Mouse (Mus musculus) cerebellum, adult 2 months (tissue): ENCODE results near the gene Nipsnap1. TPM values are rescaled to one million over a fixed set of nuclear protein-coding genes. Genes with fewer than 3 reads are reported as not detected.

Source experiments
- DNase-seq, 2 experiments: peaks; one replicate each; pipeline ENCODE4 v3.0.0; 2021
- H3K27ac ChIP-seq: fragments of 200-500 bp; 2 replicates; pipeline ENCODE4 v1.5.1; 2012; ENCODE audit warnings: low read length, control low read depth, inconsistent platforms; ENCODE audit not compliant: insufficient read depth
- H3K27me3 ChIP-seq: fragments of 200-500 bp; 2 replicates; pipeline ENCODE4 v1.6.1; 2012; ENCODE audit warnings: inconsistent platforms, mild to moderate bottlenecking, low read length, moderate library complexity; ENCODE audit not compliant: control insufficient read depth, insufficient read depth
- H3K4me1 ChIP-seq: fragments of 200-500 bp; 2 replicates; pipeline ENCODE4 v1.6.1; 2011; ENCODE audit warnings: low read length; ENCODE audit not compliant: control insufficient read depth, insufficient read depth
- H3K4me3 ChIP-seq: fragments of 200-500 bp; replicated peaks from 2 replicates; pipeline ENCODE3; 2011; ENCODE audit warnings: mild to moderate bottlenecking, low read depth, low read length, control low read depth; ENCODE audit not compliant: insufficient read depth
- CTCF ChIP-seq: fragments of 200-500 bp; IDR thresholded peaks from 2 replicates; pipeline ENCODE4 v1.5.1; 2011; ENCODE audit warnings: low read depth, mild to moderate bottlenecking, control low read depth, low read length, moderate library complexity, borderline replicate concordance; ENCODE audit not compliant: insufficient read depth
- POLR2A ChIP-seq: fragments of 200-500 bp; IDR thresholded peaks from 2 replicates; pipeline ENCODE4 v1.6.1; 2011; ENCODE audit warnings: low read length, control low read depth, borderline replicate concordance; ENCODE audit not compliant: insufficient read depth
- WGBS: fragments of 180-500 bp; shearing (Covaris S2); methylation state at CpG from one replicate; pipeline ENCODE4 v1.1.7; 2018; 5-methylcytosine and 5-hydroxymethylcytosine counted together
- polyA plus RNA-seq: library from polyadenylated mRNA; depleted of rRNA; stranded (reverse); fragments of >200 nt; gene quantifications from 2 replicates; pipeline ENCODE4 v1.2.3, GENCODE M21; 2012; rRNA removed

The Nipsnap1 gene
- polyA plus RNA-seq, 1 experiment, result 70.4 TPM

- Histone ChIP-seq H3K27ac (no peak overlapping the region), H3K27me3 (no peaks in the 10 kb centered on the region), H3K4me1 (no peaks in the 10 kb centered on the region; the same call in 1 of the 2 replicates), H3K4me3 (no peak overlapping the region)
- WGBS, result 31% methylated on average over 2 of the region's 2 CpGs
- DNase-seq, result peak; percentile 16 to 47
- TF ChIP-seq CTCF, result no peak
- no peak for TF ChIP-seq POLR2A
Measured at GRCm38 (mm10) chr11:4921281-4921680, 47.5 kb downstream of the Nipsnap1 start.

GRCm38 (mm10) chr11:4921751-4922150 is 48.0 kb downstream of the Nipsnap1 start:
- H3K4me3 ChIP-seq, result no peak overlapping the region
- TF ChIP-seq CTCF (no peak), POLR2A (no peak)
- no peaks in the 10 kb centered on the region; the same call in 1 of the 2 replicates for H3K4me1 ChIP-seq
- peak; percentile 28 to 29 for DNase-seq
- no peak overlapping the region for H3K27ac ChIP-seq
- H3K27me3 ChIP-seq, result no peaks in the 10 kb centered on the region
- 36% methylated on average over 7 of the region's 7 CpGs for WGBS

GRCm38 (mm10) chr11:4927224-4927623 is 53.5 kb downstream of the Nipsnap1 start:
- no peaks in the 10 kb centered on the region for H3K4me1 ChIP-seq

GRCm38 (mm10) chr11:4931009-4931601 is 57.4 kb downstream of the Nipsnap1 start:
- WGBS, result 84% methylated on average over 1 of the region's 1 CpGs
- H3K27ac ChIP-seq, result no peak overlapping the region
- peak in 1 of 2 experiments; percentile 20 for DNase-seq
- H3K4me1 ChIP-seq, result no peaks in the 10 kb centered on the region
- H3K4me3 ChIP-seq, result no peak overlapping the region
- no peak for TF ChIP-seq POLR2A
- no peak for TF ChIP-seq CTCF
- H3K27me3 ChIP-seq, result no peaks in the 10 kb centered on the region

More at GRCm38 (mm10) chr11:4927224-4927623, 53.5 kb downstream of the Nipsnap1 start:
- no peak for TF ChIP-seq POLR2A
- no peak for TF ChIP-seq CTCF
- H3K27ac ChIP-seq, result no peak overlapping the region
- 83% methylated on average over 3 of the region's 3 CpGs for WGBS
- no peak for DNase-seq
- no peak overlapping the region for H3K4me3 ChIP-seq
- H3K27me3 ChIP-seq, result no peaks in the 10 kb centered on the region

GRCm38 (mm10) chr11:4936243-4936642 is 62.5 kb downstream of the Nipsnap1 start:
- TF ChIP-seq POLR2A (no peak), CTCF (no peak)
- Histone ChIP-seq H3K27ac (no peak overlapping the region), H3K27me3 (no peaks in the 10 kb centered on the region), H3K4me1 (no peaks in the 10 kb centered on the region), H3K4me3 (no peak overlapping the region)
- WGBS, result 84% methylated on average over 5 of the region's 5 CpGs
- DNase-seq, result no peak

Other genes with a start within 250 kb of the Nipsnap1 start
- gene Ascc2, start 236.2 kb upstream of the Nipsnap1 start, polyA plus RNA-seq, result 14.8 and 16.7 TPM in 2 replicates
- 1,309 and 1,338 TPM in 2 replicates for gene Uqcr10, start 169.6 kb upstream of the Nipsnap1 start, polyA plus RNA-seq
- gene Zmat5, start 169.3 kb upstream of the Nipsnap1 start, polyA plus RNA-seq, result 62.1 and 63.2 TPM in 2 replicates
- 114 and 129 TPM in 2 replicates for gene Cabp7, start 127.2 kb upstream of the Nipsnap1 start, polyA plus RNA-seq
- 50.2 and 52.3 TPM in 2 replicates for gene Nf2, start 24.4 kb upstream of the Nipsnap1 start, polyA plus RNA-seq
- gene Thoc5, start 21.4 kb downstream of the Nipsnap1 start, polyA plus RNA-seq, result 49.6 and 56.8 TPM in 2 replicates
- 197 and 273 TPM in 2 replicates for gene Nefh, start 74.1 kb downstream of the Nipsnap1 start, polyA plus RNA-seq
- 180 and 181 TPM in 2 replicates for gene Ap1b1, start 112.9 kb downstream of the Nipsnap1 start, polyA plus RNA-seq
- 2.3 and 2.9 TPM in 2 replicates for gene Rasl10a, start 184.2 kb downstream of the Nipsnap1 start, polyA plus RNA-seq
- gene Gas2l1, start 191.4 kb downstream of the Nipsnap1 start, polyA plus RNA-seq, result 52.2 and 57.4 TPM in 2 replicates
- gene Rhbdd3, start 225.0 kb downstream of the Nipsnap1 start, polyA plus RNA-seq, result 27.6 and 29.5 TPM in 2 replicates
- gene Ewsr1, start 225.3 kb downstream of the Nipsnap1 start, polyA plus RNA-seq, result 412 and 449 TPM in 2 replicates